Mouse (Mus musculus) embryonic facial prominence, embryonic 10.5 days (tissue): ENCODE data around the gene Fubp1. TPM values are rescaled to one million over a fixed set of nuclear protein-coding genes. Genes with fewer than 3 reads are reported as not detected.

Experiments
- DNase-seq: peaks from one replicate; pipeline ENCODE4 v3.0.0-alpha.2; 2017; ENCODE audit warnings: low spot score
- H3K27ac ChIP-seq: fragments of 300-500 bp; sonication (generic); replicated peaks from 2 replicates; pipeline ENCODE4 v1.5.1; 2016; ENCODE audit warnings: mild to moderate bottlenecking
- H3K27me3 ChIP-seq: fragments of 300-500 bp; sonication (generic); replicated peaks from 2 replicates; pipeline ENCODE4 v1.6.1; 2016; ENCODE audit warnings: low read depth, mild to moderate bottlenecking; ENCODE audit not compliant: poor library complexity, severe bottlenecking
- H3K36me3 ChIP-seq: fragments of 300-500 bp; sonication (generic); replicated peaks from 2 replicates; pipeline ENCODE4 v1.6.1; 2016; ENCODE audit warnings: mild to moderate bottlenecking, moderate library complexity
- H3K4me1 ChIP-seq: fragments of 300-500 bp; sonication (generic); 2 replicates; pipeline ENCODE4 v1.6.1; 2016
- H3K4me3 ChIP-seq: fragments of 300-500 bp; sonication (generic); 2 replicates; pipeline ENCODE4 v1.5.1; 2016; ENCODE audit warnings: mild to moderate bottlenecking, moderate library complexity
- H3K9me3 ChIP-seq: fragments of 300-500 bp; sonication (generic); 2 replicates; pipeline ENCODE4 v1.6.1; 2016; ENCODE audit warnings: mild to moderate bottlenecking
- WGBS: fragments of 180-500 bp; shearing (Covaris S2); methylation state at CpG from one replicate; pipeline ENCODE4 v1.1.7; 2016; 5-methylcytosine and 5-hydroxymethylcytosine counted together
- polyA plus RNA-seq: library from polyadenylated mRNA; unstranded; fragments of >200 nt; fragmentation: Nextera tagmentation; extraction: Ambion mirVana; gene quantifications from 2 replicates; pipeline ENCODE4 v1.2.1, GENCODE M21; 2016

The Fubp1 gene
- polyA plus RNA-seq, 1 experiment from 2014 or later: 447 TPM

GRCm38 (mm10) chr3:152201181-152201580, 9.0 kb upstream of the Fubp1 start:
- no peak for DNase-seq
- Histone ChIP-seq H3K27ac (no peak overlapping the region), H3K4me3 (no peak overlapping the region), H3K4me1 (no peaks in the 10 kb centered on the region), H3K9me3 (no peaks in the 10 kb centered on the region), H3K27me3 (no peaks in the 10 kb centered on the region), H3K36me3 (no peaks in the 10 kb centered on the region)
- 88% methylated on average over 3 of the region's 3 CpGs for WGBS

GRCm38 (mm10) chr3:152201651-152202050, 8.6 kb upstream of the Fubp1 start:
- no peak overlapping the region for H3K4me3 ChIP-seq
- WGBS: 76% methylated on average over 2 of the region's 2 CpGs
- no peak for DNase-seq

GRCm38 (mm10) chr3:152202942-152203341, 7.3 kb upstream of the Fubp1 start:
- no peaks in the 10 kb centered on the region for H3K27me3 ChIP-seq
- DNase-seq: no peak
- H3K36me3 ChIP-seq: peaks cover 10% of the 10 kb centered on the region; the same call in 1 of the 2 replicates
- no peak overlapping the region for H3K27ac ChIP-seq
- no peak overlapping the region for H3K4me3 ChIP-seq
- no peaks in the 10 kb centered on the region for H3K9me3 ChIP-seq
- H3K4me1 ChIP-seq: no peaks in the 10 kb centered on the region

More at GRCm38 (mm10) chr3:152201651-152202050, 8.6 kb upstream of the Fubp1 start:
- Histone ChIP-seq H3K27ac (no peak overlapping the region), H3K9me3 (no peaks in the 10 kb centered on the region), H3K4me1 (no peaks in the 10 kb centered on the region), H3K36me3 (no peaks in the 10 kb centered on the region), H3K27me3 (no peaks in the 10 kb centered on the region)

- H3K36me3 ChIP-seq: peaks cover 14% of the 10 kb centered on the region; the same call in 1 of the 2 replicates
- no peak overlapping the region for H3K4me3 ChIP-seq
- H3K4me1 ChIP-seq: peaks cover 2% of the 10 kb centered on the region
- no peak for DNase-seq
- WGBS: 91% methylated on average over 6 of the region's 6 CpGs
- H3K27me3 ChIP-seq: no peaks in the 10 kb centered on the region
- no peaks in the 10 kb centered on the region for H3K9me3 ChIP-seq
- no peak overlapping the region for H3K27ac ChIP-seq
Observed at GRCm38 (mm10) chr3:152203411-152203810, 6.8 kb upstream of the Fubp1 start.

GRCm38 (mm10) chr3:152203996-152204395, 6.2 kb upstream of the Fubp1 start:
- WGBS: 68% methylated on average over 3 of the region's 3 CpGs
- Histone ChIP-seq H3K4me1 (peaks cover 7% of the 10 kb centered on the region), H3K4me3 (no peak overlapping the region), H3K36me3 (peaks cover 14% of the 10 kb centered on the region; the same call in 1 of the 2 replicates), H3K27me3 (no peaks in the 10 kb centered on the region), H3K27ac (no peak overlapping the region), H3K9me3 (no peaks in the 10 kb centered on the region)
- no peak for DNase-seq

- peaks cover 14% of the 10 kb centered on the region; the same call in 1 of the 2 replicates for H3K36me3 ChIP-seq
- H3K4me1 ChIP-seq: peaks cover 12% of the 10 kb centered on the region
- H3K9me3 ChIP-seq: no peaks in the 10 kb centered on the region
- DNase-seq: no peak
- H3K27me3 ChIP-seq: no peaks in the 10 kb centered on the region
- no peak overlapping the region for H3K27ac ChIP-seq
- 83% methylated on average over 3 of the region's 3 CpGs for WGBS
- H3K4me3 ChIP-seq: no peak overlapping the region
Observed at GRCm38 (mm10) chr3:152204577-152204976, 5.6 kb upstream of the Fubp1 start.

- H3K9me3 ChIP-seq: no peaks in the 10 kb centered on the region
- no peaks in the 10 kb centered on the region for H3K27me3 ChIP-seq
- DNase-seq: no peak
- H3K27ac ChIP-seq: no peak overlapping the region
- H3K4me1 ChIP-seq: peaks cover 18% of the 10 kb centered on the region
- peaks cover 16% of the 10 kb centered on the region for H3K36me3 ChIP-seq
- WGBS: 94% methylated on average over 4 of the region's 4 CpGs
- H3K4me3 ChIP-seq: no peak overlapping the region
Observed at GRCm38 (mm10) chr3:152207156-152207555, 3.1 kb upstream of the Fubp1 start.

GRCm38 (mm10) chr3:152208096-152208885, 1.9 kb upstream of the Fubp1 start:
- Histone ChIP-seq H3K9me3 (no peaks in the 10 kb centered on the region), H3K36me3 (peaks cover 27% of the 10 kb centered on the region), H3K27ac (no peak overlapping the region), H3K4me1 (peaks cover 29% of the 10 kb centered on the region), H3K27me3 (no peaks in the 10 kb centered on the region), H3K4me3 (peak overlapping the region; percentile 99)
- 94% methylated on average over 7 of the region's 7 CpGs for WGBS
- no peak for DNase-seq

- WGBS: 7% methylated on average over 25 of the region's 25 CpGs
- Histone ChIP-seq H3K4me1 (peaks cover 36% of the 10 kb centered on the region), H3K27me3 (no peaks in the 10 kb centered on the region), H3K9me3 (no peaks in the 10 kb centered on the region), H3K4me3 (peak overlapping the region; percentile 99), H3K27ac (peak overlapping the region; percentile 100), H3K36me3 (peaks cover 30% of the 10 kb centered on the region)
- DNase-seq: peak; percentile 72
Observed at GRCm38 (mm10) chr3:152209177-152209966, 850 bp upstream of the Fubp1 start.

GRCm38 (mm10) chr3:152210728-152211391, 638 bp downstream of the Fubp1 start:
- Histone ChIP-seq H3K4me3 (peak overlapping the region; percentile 99), H3K36me3 (peaks cover 45% of the 10 kb centered on the region), H3K4me1 (peaks cover 36% of the 10 kb centered on the region), H3K27me3 (no peaks in the 10 kb centered on the region), H3K9me3 (no peaks in the 10 kb centered on the region), H3K27ac (peak overlapping the region; percentile 100)
- WGBS: under 1% methylated on average over 68 of the region's 68 CpGs
- DNase-seq: peak; percentile 81

GRCm38 (mm10) chr3:152211731-152212279, 1.6 kb downstream of the Fubp1 start:
- Histone ChIP-seq H3K27me3 (no peaks in the 10 kb centered on the region), H3K36me3 (peaks cover 54% of the 10 kb centered on the region), H3K4me1 (peaks cover 36% of the 10 kb centered on the region), H3K27ac (peak overlapping the region; percentile 100), H3K9me3 (no peaks in the 10 kb centered on the region), H3K4me3 (peak overlapping the region; percentile 99)
- no peak for DNase-seq
- WGBS: 57% methylated on average over 7 of the region's 7 CpGs

GRCm38 (mm10) chr3:152213416-152213815, 3.2 kb downstream of the Fubp1 start:
- Histone ChIP-seq H3K9me3 (no peaks in the 10 kb centered on the region), H3K27ac (no peak overlapping the region), H3K36me3 (peaks cover 56% of the 10 kb centered on the region), H3K4me3 (peak overlapping the region; percentile 99), H3K4me1 (peaks cover 34% of the 10 kb centered on the region), H3K27me3 (no peaks in the 10 kb centered on the region)
- no peak for DNase-seq
- 81% methylated on average over 3 of the region's 3 CpGs for WGBS
